Mouse (Mus musculus): ENCODE results near the gene Anapc11. TPM values are rescaled to one million over a fixed set of nuclear protein-coding genes. Genes with fewer than 3 reads are reported as not detected.

Anapc11 gene
- polyA plus RNA-seq, 1 experiment: 97.9 TPM

- 95% methylated on average over 1 of the region's 1 CpGs for WGBS
- Histone ChIP-seq H3K27ac (ENCODE audit: insufficient read depth, low read depth, low read length) (no peak overlapping the region), H3K36me3 (ENCODE audit: control insufficient read depth, insufficient read depth, low read length) (peaks cover 24% of the 10 kb centered on the region), H3K4me3 (ENCODE audit: low read depth, low read length) (no peak overlapping the region), H3K4me1 (ENCODE audit: control insufficient read depth, insufficient read depth, insufficient read length, low read length) (peaks cover 13% of the 10 kb centered on the region), H3K27me3 (ENCODE audit: control insufficient read depth, insufficient read depth, low read length) (no peaks in the 10 kb centered on the region)
- TF ChIP-seq CTCF (IDR thresholded peaks at IDR 0.05; ENCODE audit: extremely low read depth, insufficient read length, insufficient replicate concordance, low read depth, low read length): no peak
- TF ChIP-seq POLR2A (IDR thresholded peaks at IDR 0.05; ENCODE audit: low read depth, low read length): no peak
These were observed 14.3 kb upstream of the Anapc11 start for GRCm38 (mm10) chr11:120583937-120584336.

GRCm38 (mm10) chr11:120588531-120588930 lies 9.7 kb upstream of the Anapc11 start:
- H3K27ac ChIP-seq (ENCODE audit: insufficient read depth, low read depth, low read length): no peak overlapping the region
- TF ChIP-seq CTCF (IDR thresholded peaks at IDR 0.05; ENCODE audit: extremely low read depth, insufficient read length, insufficient replicate concordance, low read depth, low read length) (no peak), POLR2A (IDR thresholded peaks at IDR 0.05; ENCODE audit: low read depth, low read length) (no peak)

GRCm38 (mm10) chr11:120597240-120598235 lies 683 bp upstream of the Anapc11 start:
- Histone ChIP-seq H3K27ac (ENCODE audit: insufficient read depth, low read depth, low read length) (peak overlapping the region; percentile 22; the same call in 1 of the 2 replicates), H3K27me3 (ENCODE audit: control insufficient read depth, insufficient read depth, low read length) (no peaks in the 10 kb centered on the region), H3K4me1 (ENCODE audit: control insufficient read depth, insufficient read depth, insufficient read length, low read length) (peaks cover 14% of the 10 kb centered on the region; the same call in 1 of the 2 replicates), H3K36me3 (ENCODE audit: control insufficient read depth, insufficient read depth, low read length) (peaks cover 32% of the 10 kb centered on the region), H3K4me3 (ENCODE audit: low read depth, low read length) (peak overlapping the region; percentile 95)
- WGBS: 3% methylated on average over 92 of the region's 99 CpGs
- TF ChIP-seq POLR2A (IDR thresholded peaks at IDR 0.05; ENCODE audit: low read depth, low read length): no peak
- no peak for TF ChIP-seq CTCF (IDR thresholded peaks at IDR 0.05; ENCODE audit: extremely low read depth, insufficient read length, insufficient replicate concordance, low read depth, low read length)

More at GRCm38 (mm10) chr11:120588531-120588930, 9.7 kb upstream of the Anapc11 start:
- WGBS: 83% methylated on average over 6 of the region's 6 CpGs
- Histone ChIP-seq H3K27me3 (ENCODE audit: control insufficient read depth, insufficient read depth, low read length) (no peaks in the 10 kb centered on the region), H3K36me3 (ENCODE audit: control insufficient read depth, insufficient read depth, low read length) (peaks cover 36% of the 10 kb centered on the region), H3K4me3 (ENCODE audit: low read depth, low read length) (no peak overlapping the region), H3K4me1 (ENCODE audit: control insufficient read depth, insufficient read depth, insufficient read length, low read length) (no peaks in the 10 kb centered on the region)

DNA sequence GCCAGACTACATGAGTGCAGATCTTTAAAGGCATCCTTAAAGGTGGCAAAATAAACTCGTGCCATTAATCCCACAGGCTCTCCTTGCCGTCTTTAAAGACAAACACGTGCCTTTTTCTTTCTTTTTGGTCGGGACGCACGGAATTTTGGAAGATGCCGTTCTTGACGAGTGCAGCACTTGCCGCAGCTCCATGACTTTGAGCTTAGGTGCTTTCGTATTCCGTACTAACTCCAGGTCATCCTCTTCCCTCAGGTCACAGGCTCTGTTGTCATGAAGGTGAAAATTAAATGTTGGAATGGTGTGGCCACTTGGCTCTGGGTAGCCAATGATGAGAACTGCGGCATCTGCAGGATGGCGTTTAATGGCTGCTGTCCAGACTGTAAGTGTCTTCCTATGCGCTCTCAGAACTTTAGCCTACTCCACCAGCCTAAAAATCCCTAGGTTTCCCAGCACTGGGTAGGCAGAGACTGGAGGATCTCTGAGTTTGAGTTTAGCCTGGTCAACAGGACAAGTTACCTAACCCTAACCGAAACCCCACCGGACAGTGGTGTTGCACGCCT lies 849 bp downstream of the Anapc11 start:
- WGBS: 40% methylated on average over 17 of the region's 17 CpGs
- TF ChIP-seq POLR2A (IDR thresholded peaks at IDR 0.05; ENCODE audit: low read depth, low read length): no peak
- TF ChIP-seq CTCF (IDR thresholded peaks at IDR 0.05; ENCODE audit: extremely low read depth, insufficient read length, insufficient replicate concordance, low read depth, low read length): no peak
- Histone ChIP-seq H3K4me3 (ENCODE audit: low read depth, low read length) (peak overlapping the region; percentile 95), H3K27ac (ENCODE audit: insufficient read depth, low read depth, low read length) (peak overlapping the region; percentile 55; the same call in 1 of the 2 replicates), H3K36me3 (ENCODE audit: control insufficient read depth, insufficient read depth, low read length) (peaks cover 27% of the 10 kb centered on the region), H3K4me1 (ENCODE audit: control insufficient read depth, insufficient read depth, insufficient read length, low read length) (peaks cover 14% of the 10 kb centered on the region; the same call in 1 of the 2 replicates), H3K27me3 (ENCODE audit: control insufficient read depth, insufficient read depth, low read length) (no peaks in the 10 kb centered on the region)

- WGBS: 87% methylated on average over 3 of the region's 3 CpGs
- Histone ChIP-seq H3K27ac (ENCODE audit: insufficient read depth, low read depth, low read length) (no peak overlapping the region), H3K36me3 (ENCODE audit: control insufficient read depth, insufficient read depth, low read length) (peaks cover 21% of the 10 kb centered on the region), H3K4me3 (ENCODE audit: low read depth, low read length) (no peak overlapping the region), H3K4me1 (ENCODE audit: control insufficient read depth, insufficient read depth, insufficient read length, low read length) (peaks cover 14% of the 10 kb centered on the region; the same call in 1 of the 2 replicates), H3K27me3 (ENCODE audit: control insufficient read depth, insufficient read depth, low read length) (no peaks in the 10 kb centered on the region)
- TF ChIP-seq CTCF (IDR thresholded peaks at IDR 0.05; ENCODE audit: extremely low read depth, insufficient read length, insufficient replicate concordance, low read depth, low read length): no peak
- no peak for TF ChIP-seq POLR2A (IDR thresholded peaks at IDR 0.05; ENCODE audit: low read depth, low read length)
These were observed 2.5 kb downstream of the Anapc11 start for GRCm38 (mm10) chr11:120600716-120601115.

DNA sequence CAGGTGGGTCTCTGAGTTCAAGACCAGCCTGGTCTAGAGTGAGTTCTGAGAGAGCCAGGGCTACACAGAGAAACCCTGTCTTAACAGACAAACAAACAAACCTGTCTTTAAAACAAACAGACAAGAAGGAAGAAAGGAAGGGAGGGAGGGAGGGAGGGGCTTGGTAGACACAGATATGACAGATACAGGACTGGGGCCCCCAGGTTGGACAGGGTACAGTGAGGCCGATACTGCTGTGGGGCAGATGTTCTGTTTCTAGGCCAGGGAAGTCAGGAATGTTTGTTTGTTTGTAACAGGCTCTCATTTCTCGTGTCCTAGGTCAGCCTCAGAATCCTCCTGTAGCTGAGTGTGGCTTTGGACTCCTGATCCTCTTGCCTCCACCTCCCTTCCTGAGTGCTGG lies 5.3 kb downstream of the Anapc11 start:
- no peaks in the 10 kb centered on the region for H3K27me3 ChIP-seq (ENCODE audit: control insufficient read depth, insufficient read depth, low read length)
- H3K27ac ChIP-seq (ENCODE audit: insufficient read depth, low read depth, low read length): no peak overlapping the region
- TF ChIP-seq POLR2A (IDR thresholded peaks at IDR 0.05; ENCODE audit: low read depth, low read length) (no peak), CTCF (IDR thresholded peaks at IDR 0.05; ENCODE audit: extremely low read depth, insufficient read length, insufficient replicate concordance, low read depth, low read length) (no peak)
- 83% methylated on average over 2 of the region's 2 CpGs for WGBS
- H3K4me3 ChIP-seq (ENCODE audit: low read depth, low read length): no peak overlapping the region
- H3K36me3 ChIP-seq (ENCODE audit: control insufficient read depth, insufficient read depth, low read length): peaks cover 14% of the 10 kb centered on the region; the same call in 1 of the 2 replicates
- H3K4me1 ChIP-seq (ENCODE audit: control insufficient read depth, insufficient read depth, insufficient read length, low read length): peaks cover 9% of the 10 kb centered on the region

DNA sequence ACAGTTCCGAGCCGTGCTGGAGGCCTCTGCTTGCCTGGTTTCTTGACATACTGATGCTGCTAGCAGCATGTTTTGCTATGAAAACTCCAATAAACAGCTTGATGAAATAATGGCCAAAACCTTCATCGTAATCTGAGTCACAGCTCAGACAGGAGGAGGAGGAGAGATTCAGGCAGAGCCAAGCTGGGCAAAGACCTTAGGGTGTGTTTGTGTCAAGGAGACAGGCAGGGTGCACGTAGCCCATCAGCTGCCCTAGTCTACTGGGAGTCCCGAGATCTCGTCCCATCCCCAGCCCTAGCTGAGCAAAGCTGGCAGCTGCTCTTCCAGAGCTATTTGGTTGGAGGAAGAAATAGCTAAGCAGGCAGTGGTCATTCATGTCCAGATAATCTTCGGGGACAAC lies 7.4 kb downstream of the Anapc11 start:
- WGBS: 85% methylated on average over 7 of the region's 7 CpGs
- H3K4me1 ChIP-seq (ENCODE audit: control insufficient read depth, insufficient read depth, insufficient read length, low read length): peaks cover 8% of the 10 kb centered on the region; the same call in 1 of the 2 replicates

More for the DNA sequence above, 7.4 kb downstream of the Anapc11 start:
- H3K27me3 ChIP-seq (ENCODE audit: control insufficient read depth, insufficient read depth, low read length): no peaks in the 10 kb centered on the region
- H3K27ac ChIP-seq (ENCODE audit: insufficient read depth, low read depth, low read length): no peak overlapping the region
- no peak overlapping the region for H3K4me3 ChIP-seq (ENCODE audit: low read depth, low read length)
- peaks cover 22% of the 10 kb centered on the region for H3K36me3 ChIP-seq (ENCODE audit: control insufficient read depth, insufficient read depth, low read length)
- TF ChIP-seq POLR2A (IDR thresholded peaks at IDR 0.05; ENCODE audit: low read depth, low read length) (no peak), CTCF (IDR thresholded peaks at IDR 0.05; ENCODE audit: extremely low read depth, insufficient read length, insufficient replicate concordance, low read depth, low read length) (no peak)

Measured in small intestine, adult 2 months (tissue).